Mouse (Mus musculus): ENCODE data around the gene Gm11568. TPM values are rescaled to one million over a fixed set of nuclear protein-coding genes. Genes with fewer than 3 reads are reported as not detected.

The Gm11568 gene
- polyA plus RNA-seq, 1 experiment from 2014 or later: not detected

Other genes starting within 250 kb of the Gm11568 start
- not detected in 2 replicates for gene Gm11937, start 247.7 kb upstream of the Gm11568 start, polyA plus RNA-seq (2016; fragmentation: Nextera tagmentation; extraction: Ambion mirVana)
- not detected in 2 replicates for gene Krtap2-4, start 243.1 kb upstream of the Gm11568 start, polyA plus RNA-seq (2016; fragmentation: Nextera tagmentation; extraction: Ambion mirVana)
- not detected in 2 replicates for gene Gm11562, start 237.5 kb upstream of the Gm11568 start, polyA plus RNA-seq (2016; fragmentation: Nextera tagmentation; extraction: Ambion mirVana)
- not detected in 2 replicates for gene Krtap4-1, start 229.7 kb upstream of the Gm11568 start, polyA plus RNA-seq (2016; fragmentation: Nextera tagmentation; extraction: Ambion mirVana)
- not detected in 2 replicates for gene Krtap4-2, start 222.8 kb upstream of the Gm11568 start, polyA plus RNA-seq (2016; fragmentation: Nextera tagmentation; extraction: Ambion mirVana)
- gene Krtap4-7, start 213.8 kb upstream of the Gm11568 start, polyA plus RNA-seq (2016; fragmentation: Nextera tagmentation; extraction: Ambion mirVana): not detected in 2 replicates
- gene Gm11555, start 207.7 kb upstream of the Gm11568 start, polyA plus RNA-seq (2016; fragmentation: Nextera tagmentation; extraction: Ambion mirVana): not detected in 2 replicates
- gene Gm11563, start 199.0 kb upstream of the Gm11568 start, polyA plus RNA-seq (2016; fragmentation: Nextera tagmentation; extraction: Ambion mirVana): not detected in 2 replicates
- not detected in 2 replicates for gene Krtap4-6, start 192.0 kb upstream of the Gm11568 start, polyA plus RNA-seq (2016; fragmentation: Nextera tagmentation; extraction: Ambion mirVana)
- gene Gm14190, start 167.2 kb upstream of the Gm11568 start, polyA plus RNA-seq (2016; fragmentation: Nextera tagmentation; extraction: Ambion mirVana): not detected in 2 replicates
- gene Gm14180, start 123.6 kb upstream of the Gm11568 start, polyA plus RNA-seq (2016; fragmentation: Nextera tagmentation; extraction: Ambion mirVana): not detected in 2 replicates
- gene Gm11595, start 85.0 kb upstream of the Gm11568 start, polyA plus RNA-seq (2016; fragmentation: Nextera tagmentation; extraction: Ambion mirVana): not detected in 2 replicates
- not detected in 2 replicates for gene Krtap4-8, start 77.2 kb upstream of the Gm11568 start, polyA plus RNA-seq (2016; fragmentation: Nextera tagmentation; extraction: Ambion mirVana)
- not detected in 2 replicates for gene Krtap4-9, start 72.7 kb upstream of the Gm11568 start, polyA plus RNA-seq (2016; fragmentation: Nextera tagmentation; extraction: Ambion mirVana)
- gene Gm11596, start 64.5 kb upstream of the Gm11568 start, polyA plus RNA-seq (2016; fragmentation: Nextera tagmentation; extraction: Ambion mirVana): not detected in 2 replicates
- not detected in 2 replicates for gene Gm11569, start 59.0 kb upstream of the Gm11568 start, polyA plus RNA-seq (2016; fragmentation: Nextera tagmentation; extraction: Ambion mirVana)
- gene Gm11554, start 53.5 kb upstream of the Gm11568 start, polyA plus RNA-seq (2016; fragmentation: Nextera tagmentation; extraction: Ambion mirVana): not detected in 2 replicates
- gene Krtap4-13, start 48.0 kb upstream of the Gm11568 start, polyA plus RNA-seq (2016; fragmentation: Nextera tagmentation; extraction: Ambion mirVana): not detected in 2 replicates
- not detected in 2 replicates for gene Gm11564, start 42.3 kb upstream of the Gm11568 start, polyA plus RNA-seq (2016; fragmentation: Nextera tagmentation; extraction: Ambion mirVana)
- not detected in 2 replicates for gene 2300003K06Rik, start 19.9 kb upstream of the Gm11568 start, polyA plus RNA-seq (2016; fragmentation: Nextera tagmentation; extraction: Ambion mirVana)
- gene Krtap4-16, start 6.3 kb upstream of the Gm11568 start, polyA plus RNA-seq (2016; fragmentation: Nextera tagmentation; extraction: Ambion mirVana): not detected in 2 replicates
- gene Gm11559, start 6.6 kb downstream of the Gm11568 start, polyA plus RNA-seq (2016; fragmentation: Nextera tagmentation; extraction: Ambion mirVana): not detected in 2 replicates
- gene Krtap9-1, start 15.5 kb downstream of the Gm11568 start, polyA plus RNA-seq (2016; fragmentation: Nextera tagmentation; extraction: Ambion mirVana): not detected in 2 replicates
- gene Gm11567, start 21.3 kb downstream of the Gm11568 start, polyA plus RNA-seq (2016; fragmentation: Nextera tagmentation; extraction: Ambion mirVana): not detected in 2 replicates
- not detected in 2 replicates for gene Krtap31-1, start 50.0 kb downstream of the Gm11568 start, polyA plus RNA-seq (2016; fragmentation: Nextera tagmentation; extraction: Ambion mirVana)
- not detected in 2 replicates for gene Gm11565, start 56.8 kb downstream of the Gm11568 start, polyA plus RNA-seq (2016; fragmentation: Nextera tagmentation; extraction: Ambion mirVana)
- gene Krtap31-2, start 78.4 kb downstream of the Gm11568 start, polyA plus RNA-seq (2016; fragmentation: Nextera tagmentation; extraction: Ambion mirVana): not detected in 2 replicates
- not detected in 2 replicates for gene Krtap9-5, start 90.6 kb downstream of the Gm11568 start, polyA plus RNA-seq (2016; fragmentation: Nextera tagmentation; extraction: Ambion mirVana)
- not detected in 2 replicates for gene Krtap29-1, start 121.1 kb downstream of the Gm11568 start, polyA plus RNA-seq (2016; fragmentation: Nextera tagmentation; extraction: Ambion mirVana)
- not detected in 2 replicates for gene Krtap16-1, start 128.7 kb downstream of the Gm11568 start, polyA plus RNA-seq (2016; fragmentation: Nextera tagmentation; extraction: Ambion mirVana)
- gene Krtap17-1, start 136.1 kb downstream of the Gm11568 start, polyA plus RNA-seq (2016; fragmentation: Nextera tagmentation; extraction: Ambion mirVana): not detected in 2 replicates
- not detected in 2 replicates for gene Krt33a, start 158.3 kb downstream of the Gm11568 start, polyA plus RNA-seq (2016; fragmentation: Nextera tagmentation; extraction: Ambion mirVana)
- gene Krt33b, start 172.0 kb downstream of the Gm11568 start, polyA plus RNA-seq (2016; fragmentation: Nextera tagmentation; extraction: Ambion mirVana): not detected in 2 replicates
- gene Krt34, start 183.6 kb downstream of the Gm11568 start, polyA plus RNA-seq (2016; fragmentation: Nextera tagmentation; extraction: Ambion mirVana): not detected in 2 replicates
- not detected in 2 replicates for gene Krt31, start 192.6 kb downstream of the Gm11568 start, polyA plus RNA-seq (2016; fragmentation: Nextera tagmentation; extraction: Ambion mirVana)
- not detected in 2 replicates for gene Krt32, start 230.3 kb downstream of the Gm11568 start, polyA plus RNA-seq (2016; fragmentation: Nextera tagmentation; extraction: Ambion mirVana)
- gene Krt35, start 238.3 kb downstream of the Gm11568 start, polyA plus RNA-seq (2016; fragmentation: Nextera tagmentation; extraction: Ambion mirVana): not detected in 2 replicates
- gene Krt36, start 247.7 kb downstream of the Gm11568 start, polyA plus RNA-seq (2016; fragmentation: Nextera tagmentation; extraction: Ambion mirVana): not detected in 2 replicates